Mouse (Mus musculus) megakaryocyte, embryonic 14.5 days (primary cell): ENCODE measurements around the gene Lmod3.

Source experiments
- FLI1 ChIP-seq: IDR thresholded peaks from 2 replicates; pipeline ENCODE4 v1.6.1; 2012; ENCODE audit warnings: low read length, inconsistent platforms, mixed read lengths
- GATA1 ChIP-seq: IDR thresholded peaks from 3 replicates; pipeline ENCODE4 v1.6.1; 2012; ENCODE audit warnings: mixed read lengths, low read length, inconsistent platforms, borderline replicate concordance

DNA sequence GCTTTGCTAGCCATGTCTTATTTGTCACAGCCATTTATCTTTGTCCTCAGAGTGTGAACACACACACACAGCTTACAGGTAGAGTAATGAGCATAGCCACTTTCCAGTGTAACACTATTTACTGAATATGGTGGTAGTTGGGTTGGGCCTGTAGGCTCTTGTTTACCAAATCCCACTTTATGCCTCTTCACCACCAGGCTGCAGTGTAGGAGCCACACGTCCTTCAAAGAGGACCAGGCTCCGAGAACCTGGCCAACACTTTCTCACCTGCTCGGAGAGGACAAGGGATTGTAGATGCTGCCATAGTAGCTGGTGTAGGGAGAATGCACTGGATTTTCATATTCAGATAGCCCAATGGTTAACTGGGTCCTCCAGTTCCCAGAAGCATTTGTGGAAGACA is 39.5 kb upstream of the Lmod3 start:
- TF ChIP-seq GATA1 (no peak), FLI1 (no peak)
